Mouse (Mus musculus) G1E-ER4 (cell line): ENCODE results near the gene S100a5. TPM values are rescaled to one million over a fixed set of nuclear protein-coding genes. Genes with fewer than 3 reads are reported as not detected.

Experiments used
- GATA1 ChIP-seq: IDR thresholded peaks from one replicate; pipeline ENCODE4 v1.8.0; 2012; ENCODE audit warnings: low read length, inconsistent platforms
- polyA plus RNA-seq: library from polyadenylated mRNA; stranded (reverse); fragments of >175 nt; gene quantifications from 2 replicates; pipeline ENCODE4 v1.2.3, GENCODE M21; 2012

S100a5 gene
- not detected in 2 replicates for polyA plus RNA-seq

DNA sequence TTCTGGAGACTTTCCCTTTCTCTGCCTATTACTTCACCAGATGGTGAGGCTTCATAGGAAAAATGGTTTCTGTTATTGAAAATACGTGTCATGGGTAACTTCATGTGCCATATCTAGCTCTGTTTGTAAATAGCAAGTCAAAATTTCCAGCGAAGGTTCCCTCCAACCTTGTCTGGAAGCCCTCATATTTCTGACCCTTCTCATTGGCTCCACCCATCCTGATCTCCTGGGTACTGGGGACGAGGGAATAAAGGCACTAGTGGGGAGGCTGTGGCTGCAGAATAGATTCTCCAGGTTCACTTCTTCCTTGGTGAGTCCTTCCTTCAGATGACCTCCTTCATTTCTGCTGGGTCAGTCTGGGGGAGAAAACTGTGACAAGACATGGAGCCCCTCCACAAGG, at the start of gene S100a5:
Gene S100a5, plus strand, starts transcription at position 301 of the 400 bp plus-strand sequence.
- TF ChIP-seq GATA1, result no peak

DNA sequence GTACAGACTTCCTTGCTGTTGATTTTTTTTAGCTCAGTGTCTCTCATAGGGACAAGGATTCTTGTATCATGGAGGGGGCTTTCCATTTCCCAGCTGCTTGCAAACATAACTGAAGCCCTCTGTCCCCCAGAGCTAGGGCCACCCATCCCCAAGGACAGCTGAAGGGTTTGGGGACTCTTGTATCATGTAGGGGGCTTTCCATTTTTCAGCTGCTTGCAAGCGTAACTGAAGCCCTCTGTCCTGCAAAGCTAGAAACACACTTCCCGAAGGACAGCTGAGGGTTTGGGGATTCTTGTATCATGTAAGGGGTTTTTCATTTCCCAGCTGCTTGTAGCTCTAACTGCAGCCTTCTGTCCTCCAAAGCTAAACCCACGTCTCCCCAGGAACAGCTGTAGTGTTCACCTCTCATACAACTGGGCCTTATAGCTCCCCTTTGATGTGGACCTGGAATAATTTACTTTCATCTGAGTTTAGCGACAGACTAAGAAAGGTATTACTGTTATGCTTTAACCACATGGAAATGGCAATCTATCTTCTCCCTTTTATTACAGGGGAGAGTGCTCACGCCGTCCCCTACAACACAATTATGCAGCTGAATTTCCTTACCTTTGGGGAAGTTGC, 48.2 kb upstream of the S100a5 start, which contains the start of gene S100a3:
Gene S100a3, plus strand, starts transcription at position 571 of the 621 bp plus-strand sequence.
- no peak for TF ChIP-seq GATA1

DNA sequence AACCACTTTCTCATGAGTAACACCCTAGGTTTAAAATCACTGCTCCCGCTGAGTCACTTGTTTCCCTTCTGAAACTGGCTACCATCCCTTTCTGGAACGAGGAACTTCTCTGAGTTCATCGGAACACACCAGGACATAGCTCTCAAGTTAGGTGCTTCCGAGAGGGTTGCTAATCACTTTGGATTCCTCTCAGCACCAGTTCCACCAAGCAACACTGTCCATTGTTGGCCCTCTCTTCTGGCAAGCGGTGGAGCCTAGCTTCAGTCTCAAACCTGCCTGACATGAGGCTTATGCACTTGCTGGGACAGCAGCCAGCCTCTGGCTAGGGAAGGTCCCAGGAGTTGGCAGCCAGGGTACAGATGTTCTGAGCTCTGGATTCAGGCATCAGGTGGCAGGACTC, 33.6 kb upstream of the S100a5 start:
- TF ChIP-seq GATA1, result no peak

DNA sequence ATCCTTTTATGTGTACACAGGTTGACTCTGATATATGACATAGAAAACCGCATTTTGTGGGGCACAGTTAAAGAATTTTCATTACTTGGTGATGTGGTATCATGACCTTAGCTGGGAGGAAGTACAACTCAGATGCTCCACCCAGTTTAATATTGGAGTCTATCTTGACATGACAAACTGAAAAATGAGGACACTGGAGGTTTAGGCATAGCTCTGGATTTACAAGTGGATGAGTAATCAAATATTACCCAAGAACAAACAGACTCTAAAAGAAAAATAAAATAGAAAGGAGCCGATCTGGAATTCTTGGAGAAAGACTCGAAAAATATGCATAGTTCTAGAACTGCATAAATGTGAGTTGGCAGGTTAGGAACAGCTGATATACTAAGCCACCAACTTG, 33.0 kb upstream of the S100a5 start:
- TF ChIP-seq GATA1, result no peak

DNA sequence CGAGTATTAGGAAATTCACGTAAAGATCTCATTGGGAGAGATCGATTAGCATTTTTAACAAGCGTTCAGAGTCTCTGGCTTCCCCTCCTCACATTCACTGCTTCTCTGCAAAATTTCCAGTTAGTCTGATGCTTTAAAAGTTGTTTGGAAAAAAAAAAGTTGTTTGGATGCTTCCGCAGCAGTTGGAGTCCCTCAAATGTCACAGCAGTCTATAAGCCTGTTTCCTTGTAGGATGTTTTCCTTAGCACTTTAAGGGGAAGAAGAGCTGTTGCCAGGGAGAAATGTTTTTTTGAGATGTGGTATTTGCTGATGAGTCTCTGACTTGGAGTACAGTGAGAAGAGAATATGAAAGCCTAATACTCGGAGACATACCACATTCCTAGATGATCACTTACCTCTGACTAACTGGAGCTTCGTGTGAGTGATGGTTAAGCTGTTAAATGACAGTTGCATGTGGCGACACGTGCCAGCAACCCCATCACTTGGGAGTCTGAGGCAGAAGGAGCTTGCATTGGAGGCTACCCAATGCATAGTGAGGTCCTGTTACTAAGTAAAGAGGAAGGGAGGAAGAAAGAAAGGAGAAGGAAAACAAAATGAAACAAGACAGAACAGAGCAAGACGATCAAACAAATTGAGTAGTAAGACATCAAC, 31.8 kb upstream of the S100a5 start:
- no peak for TF ChIP-seq GATA1

DNA sequence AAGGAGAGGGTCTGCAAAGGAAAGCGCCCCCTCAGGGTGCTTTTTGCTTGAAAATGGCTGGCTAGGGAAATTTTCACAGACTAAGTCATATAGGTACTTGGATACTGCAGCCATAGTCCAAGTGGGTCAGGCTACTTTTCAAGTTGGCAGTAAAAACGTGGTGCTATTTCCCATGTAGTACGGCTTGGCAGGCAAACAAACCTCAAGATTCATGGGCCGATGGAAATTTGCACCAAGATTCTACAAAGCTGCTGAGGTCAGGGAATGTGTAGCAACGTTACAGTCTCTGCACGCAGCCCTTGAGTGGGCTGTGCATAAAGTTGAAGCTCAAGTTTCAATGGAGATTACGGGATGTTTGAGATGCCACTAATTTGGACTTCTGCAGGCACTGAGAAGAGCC, 28.9 kb upstream of the S100a5 start:
- no peak for TF ChIP-seq GATA1

DNA sequence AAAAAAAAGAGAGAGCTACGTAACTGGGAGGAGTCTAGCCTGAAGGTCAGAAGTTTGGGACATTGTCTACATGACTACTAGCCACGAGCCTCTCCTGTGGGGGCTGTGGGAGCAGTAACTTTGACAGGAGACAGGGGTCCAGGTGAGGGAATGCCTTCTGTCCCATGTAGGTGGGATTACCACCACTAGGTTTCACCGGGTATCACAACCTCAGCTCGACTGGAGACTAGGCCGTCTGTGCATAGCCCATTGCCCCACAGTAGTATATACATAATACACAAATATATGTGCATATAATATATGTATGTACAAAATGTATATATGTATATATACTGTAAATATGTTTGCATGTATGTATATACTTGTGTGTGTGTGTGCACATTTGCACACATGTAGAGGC, 27.2 kb upstream of the S100a5 start:
- TF ChIP-seq GATA1, result no peak

DNA sequence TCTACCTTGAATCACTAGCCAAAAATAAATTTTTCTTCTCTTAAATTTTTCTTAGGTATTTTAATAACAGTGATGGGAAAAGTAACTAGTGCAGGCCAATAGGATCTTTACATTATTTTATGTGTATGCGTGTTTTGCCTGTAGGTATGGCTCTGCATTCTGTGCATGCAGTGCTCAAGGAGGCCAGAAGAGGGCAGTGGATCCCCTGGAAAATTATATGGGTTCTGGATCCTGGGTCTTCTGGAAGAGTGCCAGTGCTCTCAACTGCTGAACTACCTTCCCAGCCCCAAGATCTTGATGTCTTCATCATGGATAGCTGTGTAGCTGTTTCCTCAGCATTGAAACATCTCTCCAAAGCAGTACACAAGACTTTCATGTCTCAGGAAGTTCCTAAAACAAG, 26.2 kb upstream of the S100a5 start:
- TF ChIP-seq GATA1, result no peak

DNA sequence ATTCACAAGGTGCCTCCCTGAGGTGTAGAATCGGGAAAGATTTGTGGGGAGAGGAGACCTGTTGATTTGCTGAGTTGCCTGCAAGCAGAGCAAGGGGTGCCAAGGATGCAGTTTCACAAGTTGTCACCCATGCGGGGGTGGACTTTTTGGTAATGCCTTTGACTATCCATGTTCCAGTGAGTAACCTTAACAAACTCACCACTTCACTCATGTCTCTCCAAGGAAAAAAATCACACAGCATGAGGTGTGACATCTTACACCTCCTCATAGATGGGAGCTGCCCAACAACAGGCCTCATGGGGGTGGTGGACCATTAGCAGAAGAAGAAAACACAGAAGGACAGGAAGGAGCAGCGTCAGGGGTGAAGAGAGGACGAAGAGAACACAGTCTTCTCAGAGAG, 25.8 kb upstream of the S100a5 start:
- no peak for TF ChIP-seq GATA1

DNA sequence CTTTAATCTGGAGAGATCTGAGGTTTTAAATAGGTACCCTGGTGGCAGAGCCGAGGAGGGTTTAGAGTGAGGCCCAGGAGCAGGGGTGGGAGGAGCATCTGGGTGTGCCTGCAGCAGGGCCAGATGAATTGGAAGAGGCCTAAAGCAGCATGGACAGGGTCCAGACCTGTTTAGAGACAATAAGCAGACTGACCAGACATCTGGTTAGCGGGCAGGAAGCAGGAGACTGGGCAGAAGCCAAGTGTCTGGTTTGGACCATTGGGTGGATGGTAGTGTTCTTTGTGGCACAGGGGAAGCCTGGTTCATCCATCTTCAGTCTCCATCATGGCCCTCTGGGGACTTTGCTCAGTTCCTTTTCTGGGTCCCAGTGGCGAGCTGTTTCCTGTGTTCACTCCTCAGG, 24.4 kb upstream of the S100a5 start:
- no peak for TF ChIP-seq GATA1

DNA sequence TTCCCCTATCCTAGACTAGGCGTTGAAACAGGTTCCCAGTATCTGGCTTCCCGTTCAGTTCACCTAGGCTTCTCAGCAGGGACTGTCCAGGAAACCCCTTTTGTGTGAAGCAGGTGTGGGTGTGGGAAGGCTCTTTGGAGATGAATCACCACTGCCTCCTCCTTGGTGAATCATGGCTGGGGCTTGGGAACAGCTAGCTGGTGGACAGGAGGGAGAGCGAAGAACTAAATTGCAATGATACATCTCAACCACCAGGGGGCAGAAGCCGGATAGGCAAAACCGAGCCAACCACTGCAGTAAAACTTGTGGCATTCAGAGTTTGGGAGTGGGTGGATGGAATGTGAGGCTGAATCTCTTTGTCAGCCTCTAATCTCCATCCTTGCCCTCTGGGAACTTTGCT, 22.7 kb upstream of the S100a5 start:
- TF ChIP-seq GATA1, result no peak

DNA sequence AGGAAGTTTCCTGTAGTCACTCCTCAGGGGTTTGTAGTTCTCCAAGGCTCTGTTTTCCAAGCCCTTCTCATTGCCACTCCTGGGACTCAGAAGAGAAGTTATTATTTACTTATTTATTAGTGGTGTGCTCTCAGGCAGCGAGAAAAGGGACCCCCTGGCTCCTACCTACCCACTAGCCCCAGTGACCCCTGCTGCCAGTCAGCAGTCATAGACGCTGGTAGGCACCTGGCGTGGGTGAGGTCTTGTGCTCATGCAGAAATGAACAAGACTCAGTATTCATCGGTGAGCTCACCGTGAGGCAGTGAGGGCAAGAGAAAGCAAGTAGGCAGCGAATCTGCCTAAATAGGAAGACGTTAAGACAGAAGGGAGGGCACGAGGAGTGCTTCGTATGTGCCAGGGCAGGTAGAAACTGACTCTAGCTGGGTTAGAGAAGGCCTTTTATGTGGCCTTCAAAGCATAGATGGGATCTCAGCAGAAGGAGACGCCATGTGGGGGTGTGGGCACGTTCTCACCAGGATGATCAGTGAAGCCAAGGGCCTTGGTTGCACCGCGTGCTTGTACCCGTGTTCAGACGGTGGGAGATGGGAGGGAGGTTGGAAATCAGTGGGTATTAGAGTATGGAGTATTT, 22.2 kb upstream of the S100a5 start:
- TF ChIP-seq GATA1, result no peak

DNA sequence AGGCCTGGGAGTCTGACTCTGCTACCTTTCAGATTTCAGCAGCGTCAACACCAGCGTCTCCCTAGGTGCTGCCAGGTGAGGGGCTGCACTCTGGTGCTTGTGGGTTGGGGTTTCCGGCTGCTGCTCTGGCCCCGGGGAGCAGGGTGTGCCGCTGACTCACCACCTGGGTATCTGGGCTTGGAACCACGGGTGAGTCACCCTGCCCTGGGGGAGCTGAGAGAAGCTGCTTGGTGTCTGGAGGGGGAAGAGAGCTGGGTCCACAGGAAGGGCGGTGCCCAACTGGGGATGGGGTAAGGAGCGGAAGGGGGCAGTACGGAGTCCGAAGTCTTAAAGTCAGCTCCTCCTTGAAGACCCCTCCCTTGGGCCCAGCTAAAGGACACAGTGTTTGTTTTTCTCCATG, 21.4 kb upstream of the S100a5 start:
- no peak for TF ChIP-seq GATA1

DNA sequence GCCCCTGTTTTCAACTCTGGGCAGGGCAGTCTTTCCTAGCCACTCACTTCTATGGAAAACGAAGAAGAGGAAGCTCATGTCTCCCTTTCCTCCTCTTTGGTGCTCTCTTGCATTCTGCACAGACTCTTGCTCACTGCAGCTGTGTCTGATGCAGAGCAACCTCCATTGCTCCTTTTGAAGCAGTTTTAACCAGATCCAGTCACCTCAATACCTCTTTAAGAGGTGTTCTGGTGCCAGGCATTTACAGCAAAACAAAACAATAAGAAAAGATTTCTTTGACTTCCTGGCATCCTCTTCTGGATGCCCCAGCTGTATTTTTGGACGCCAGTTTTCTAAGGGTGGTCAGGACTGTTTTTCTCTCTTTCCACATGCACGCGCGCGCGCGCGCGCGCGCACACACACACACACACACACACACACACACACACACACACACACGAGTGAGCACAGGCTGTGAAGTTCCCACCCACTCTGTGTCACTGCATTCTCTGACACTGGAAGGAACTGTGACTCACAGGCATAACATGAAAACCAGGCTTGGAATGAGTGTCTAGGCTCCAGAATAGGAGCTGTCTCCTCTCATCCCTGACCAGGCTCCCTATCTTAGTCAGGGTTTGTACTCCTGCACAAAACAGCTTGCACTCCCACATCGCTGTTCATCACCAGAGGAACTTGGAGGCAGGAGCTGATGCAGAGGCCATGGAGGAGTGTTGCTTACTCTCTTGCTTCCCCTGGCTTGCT, 20.8 kb upstream of the S100a5 start:
- TF ChIP-seq GATA1, result no peak

DNA sequence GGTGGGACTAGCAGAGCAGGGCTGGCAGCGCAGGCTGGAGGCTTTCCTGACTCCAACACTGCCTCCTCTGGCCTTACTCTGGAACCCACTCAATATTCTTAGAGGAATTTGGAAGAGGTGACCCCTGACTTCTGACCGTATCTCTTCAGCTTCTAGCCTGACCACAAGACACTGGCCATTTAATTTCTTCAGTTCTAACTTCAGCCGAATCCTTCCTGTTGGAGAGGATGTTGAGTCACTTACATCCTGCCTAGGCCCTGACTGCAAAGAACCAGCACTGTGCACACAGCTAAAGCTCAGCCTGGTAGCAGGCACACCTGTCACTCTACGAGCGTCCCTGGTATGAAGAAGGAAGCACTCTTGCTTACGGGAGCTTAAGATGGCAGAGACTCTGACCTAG, 18.9 kb upstream of the S100a5 start:
- TF ChIP-seq GATA1, result no peak

DNA sequence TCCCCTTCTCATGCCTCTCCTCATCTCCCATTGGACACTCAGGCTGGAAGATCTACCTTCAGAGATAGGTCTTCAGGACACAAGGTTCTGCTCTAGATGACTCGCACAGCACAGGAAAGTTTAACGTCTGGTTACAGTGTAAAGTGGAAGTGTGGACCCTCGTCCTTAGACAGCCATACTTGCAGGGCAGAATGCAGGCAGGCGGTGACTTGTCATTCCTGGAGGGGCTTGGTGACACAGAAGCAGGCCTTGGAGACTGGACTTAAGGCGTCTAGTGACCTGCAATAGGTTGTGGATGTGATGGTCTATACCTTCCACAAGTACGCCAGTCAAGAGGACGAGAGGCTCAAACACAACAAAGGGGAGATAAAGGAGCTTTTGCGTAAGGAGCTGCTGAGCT, 18.4 kb upstream of the S100a5 start, which contains the start of gene S100a2:
Gene S100a2, plus strand, starts transcription at position 301 of the 400 bp plus-strand sequence.
- no peak for TF ChIP-seq GATA1

DNA sequence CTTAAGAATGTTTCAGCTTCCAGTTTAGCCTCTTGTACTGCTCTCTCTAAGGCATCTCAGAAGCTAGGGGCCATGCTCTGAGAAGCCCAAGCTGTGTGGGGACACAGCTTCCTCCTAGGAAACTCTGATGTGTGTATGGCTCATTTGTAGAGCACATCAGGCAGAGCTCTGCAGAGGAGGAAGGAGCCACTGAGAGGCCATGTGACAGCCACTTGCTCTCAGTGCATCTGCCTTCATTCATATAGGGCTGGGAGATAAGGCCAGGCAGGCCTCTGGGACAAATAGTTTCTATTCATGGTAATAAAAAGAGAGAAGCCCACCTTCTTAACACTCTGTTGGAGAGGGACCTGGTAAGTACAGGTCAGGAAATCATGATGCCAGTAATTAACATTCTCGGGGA, 13.9 kb upstream of the S100a5 start:
- no peak for TF ChIP-seq GATA1
